Mouse (Mus musculus): ENCODE results near the gene Xpo5. TPM values are rescaled to one million over a fixed set of nuclear protein-coding genes. Genes with fewer than 3 reads are reported as not detected.

The Xpo5 gene
- polyA plus RNA-seq, 1 experiment = 24.0 TPM

DNA sequence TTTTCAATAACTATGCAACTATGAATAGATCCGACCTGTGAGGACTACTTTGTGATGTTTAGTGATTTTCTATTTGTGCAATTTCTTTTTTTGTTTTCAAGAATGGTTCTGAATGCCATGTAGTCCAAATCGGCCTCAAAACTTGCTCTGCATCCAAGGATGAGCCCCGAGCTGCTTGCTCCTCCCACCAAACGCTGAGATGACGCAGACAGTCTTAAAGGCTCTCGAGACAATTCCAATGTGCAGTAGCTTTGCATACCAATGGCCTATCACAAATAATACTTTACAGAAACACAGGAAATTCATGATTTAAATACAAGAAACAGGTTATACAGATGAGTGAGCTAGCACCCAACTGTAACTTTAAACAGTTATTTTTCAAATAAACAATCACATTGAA lies 1.4 kb upstream of the Xpo5 start:
- DNase-seq (ENCODE audit: low spot score) = no peak

GRCm38 (mm10) chr17:46203078-46203477 lies 496 bp downstream of the Xpo5 start:
- no peak for DNase-seq (ENCODE audit: low spot score)

- no peak for DNase-seq (ENCODE audit: low spot score)
Measured at GRCm38 (mm10) chr17:46206676-46207075, 4.1 kb downstream of the Xpo5 start.

- no peak for DNase-seq (ENCODE audit: low spot score)
Measured at GRCm38 (mm10) chr17:46210550-46210949, 8.0 kb downstream of the Xpo5 start.

DNA sequence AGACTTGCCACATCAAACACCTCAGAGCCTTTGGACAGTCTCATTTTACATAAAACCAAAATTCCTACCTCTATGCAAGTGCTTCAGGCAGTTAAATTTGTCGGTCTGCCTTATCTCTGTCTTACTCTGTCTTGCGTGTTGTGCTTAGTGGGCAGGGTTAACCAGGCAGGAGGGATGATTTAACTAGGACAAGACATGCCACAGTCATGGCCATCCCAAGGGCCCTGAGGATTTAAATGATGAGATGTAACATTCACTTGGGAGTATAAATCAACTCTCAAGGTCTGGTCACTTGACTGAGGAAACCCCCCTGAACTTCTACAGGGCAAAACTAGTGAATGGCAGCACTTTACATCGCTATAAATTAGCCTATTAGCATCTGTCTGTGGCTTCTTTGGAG lies 19.0 kb downstream of the Xpo5 start:
- DNase-seq (ENCODE audit: low spot score) = no peak

- DNase-seq (ENCODE audit: low spot score) = no peak
Measured at GRCm38 (mm10) chr17:46227576-46227975, 25.0 kb downstream of the Xpo5 start.

GRCm38 (mm10) chr17:46236067-46236466 lies 33.5 kb downstream of the Xpo5 start:
- DNase-seq (ENCODE audit: low spot score) = no peak

DNA sequence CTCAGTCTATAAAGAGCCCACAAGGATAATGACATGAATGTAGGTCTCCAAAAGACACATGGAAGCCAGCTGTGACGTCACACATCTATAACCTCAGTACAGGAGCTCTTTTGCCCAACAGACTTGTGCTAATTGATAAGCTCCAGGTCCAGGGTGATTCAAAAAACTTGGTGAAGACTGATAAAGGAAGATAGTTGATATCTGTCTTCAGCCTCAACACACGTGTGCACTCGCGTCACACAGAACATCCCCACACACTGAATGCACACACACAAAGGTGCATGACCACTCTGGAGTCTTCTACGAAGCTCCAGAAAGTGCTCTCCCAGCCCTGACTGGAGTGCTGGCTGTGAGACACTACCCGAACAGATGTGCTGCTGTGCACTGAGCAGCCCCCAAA lies 34.5 kb downstream of the Xpo5 start:
- no peak for DNase-seq (ENCODE audit: low spot score)

DNA sequence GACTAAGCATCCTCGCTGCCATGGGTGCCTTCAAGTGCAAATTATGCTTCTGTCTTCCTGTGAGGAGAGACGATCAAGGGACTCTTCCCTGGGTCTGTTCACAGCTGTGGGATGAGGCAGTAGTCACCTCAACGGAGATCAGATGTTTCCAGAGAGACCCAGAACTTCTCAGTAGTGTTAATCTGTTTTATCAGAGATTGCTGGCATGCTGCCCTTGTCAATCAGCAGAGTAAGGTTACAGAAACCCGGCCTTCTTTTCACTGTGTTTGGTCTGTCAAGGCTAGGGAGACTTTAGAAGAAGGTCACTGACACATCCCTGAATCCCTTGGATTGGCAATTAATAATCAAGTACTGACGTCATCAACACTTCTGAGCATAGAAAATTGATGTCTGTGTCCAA lies 34.9 kb downstream of the Xpo5 start:
- DNase-seq (ENCODE audit: low spot score) = no peak

- DNase-seq (ENCODE audit: low spot score) = no peak
Measured at GRCm38 (mm10) chr17:46239516-46240114, 37.0 kb downstream of the Xpo5 start.

DNA sequence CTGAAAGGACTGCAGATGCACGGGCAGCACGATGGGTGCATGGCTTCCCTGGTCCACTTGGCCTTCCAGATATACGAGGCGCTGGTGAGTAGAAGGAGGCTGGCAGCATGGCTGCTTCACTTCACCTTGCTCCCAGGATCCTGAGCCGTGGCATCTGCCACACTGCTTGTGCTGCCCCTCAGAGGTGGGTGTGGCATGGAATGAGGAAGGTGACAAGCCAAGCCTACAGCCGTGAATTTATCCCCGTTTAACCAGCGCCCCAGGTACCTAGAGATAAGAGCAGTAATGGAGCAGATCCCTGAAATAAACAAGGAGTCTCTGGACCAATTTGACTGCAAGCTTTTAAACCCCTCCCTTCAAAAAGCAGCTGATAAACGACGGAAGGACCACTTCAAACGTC lies 38.9 kb downstream of the Xpo5 start:
- no peak for DNase-seq (ENCODE audit: low spot score)

- no peak for DNase-seq (ENCODE audit: low spot score)
Measured at GRCm38 (mm10) chr17:46242274-46242673, 39.7 kb downstream of the Xpo5 start.

DNA sequence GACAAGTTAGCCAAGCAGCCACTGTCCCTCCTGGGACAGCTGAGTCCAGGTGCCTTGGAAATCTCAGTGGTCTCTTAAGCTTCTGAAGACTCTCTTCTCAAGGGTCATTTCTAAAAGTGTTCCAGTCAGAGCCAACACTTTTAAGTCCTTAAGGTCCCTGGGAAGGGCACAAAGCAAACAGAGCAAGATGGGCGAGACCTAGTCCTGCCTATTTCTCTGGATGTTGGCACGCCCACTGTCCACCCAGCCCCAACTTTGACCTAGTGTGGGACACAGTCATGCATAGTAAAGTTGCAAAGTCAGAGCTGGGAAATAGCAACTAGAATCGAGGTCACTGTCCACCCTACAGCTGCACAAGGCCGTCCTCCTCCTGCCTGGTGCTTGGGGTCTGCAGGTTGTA lies 40.4 kb downstream of the Xpo5 start:
- DNase-seq (ENCODE audit: low spot score) = no peak

GRCm38 (mm10) chr17:46243624-46244023 lies 41.0 kb downstream of the Xpo5 start:
- no peak for DNase-seq (ENCODE audit: low spot score)

GRCm38 (mm10) chr17:46244579-46244978 lies 42.0 kb downstream of the Xpo5 start:
- DNase-seq (ENCODE audit: low spot score) = no peak

- DNase-seq (ENCODE audit: low spot score) = peak; percentile 87
Measured at GRCm38 (mm10) chr17:46247512-46248188, 45.1 kb downstream of the Xpo5 start, which contains the start of the genes Polr1c and Yipf3. Gene Polr1c, minus strand, starts transcription at chr17:46248054. Gene Yipf3, plus strand, starts transcription at chr17:46248080.

DNA sequence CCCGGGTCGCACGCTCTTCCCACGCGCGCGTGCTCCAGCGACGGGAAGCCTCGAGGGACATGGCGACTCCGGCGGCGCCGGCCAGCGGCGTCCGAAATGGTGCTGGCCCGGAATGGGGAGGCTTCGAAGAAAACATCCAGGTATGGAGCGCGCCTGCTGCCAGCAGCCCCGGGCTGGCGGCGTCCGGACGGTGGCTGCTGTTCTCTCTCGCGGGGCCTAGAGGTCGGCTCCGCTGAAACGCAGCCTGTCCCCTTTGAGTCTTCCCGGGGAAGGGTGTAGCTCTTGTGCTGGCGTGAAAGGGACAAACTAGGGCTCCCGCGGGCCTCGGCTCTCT lies 45.6 kb downstream of the Xpo5 start:
- DNase-seq (ENCODE audit: low spot score) = no peak

GRCm38 (mm10) chr17:46251174-46251573 lies 48.6 kb downstream of the Xpo5 start:
- DNase-seq (ENCODE audit: low spot score) = no peak

- no peak for DNase-seq (ENCODE audit: low spot score)
Measured at GRCm38 (mm10) chr17:46252571-46253451, 50.2 kb downstream of the Xpo5 start.

DNA sequence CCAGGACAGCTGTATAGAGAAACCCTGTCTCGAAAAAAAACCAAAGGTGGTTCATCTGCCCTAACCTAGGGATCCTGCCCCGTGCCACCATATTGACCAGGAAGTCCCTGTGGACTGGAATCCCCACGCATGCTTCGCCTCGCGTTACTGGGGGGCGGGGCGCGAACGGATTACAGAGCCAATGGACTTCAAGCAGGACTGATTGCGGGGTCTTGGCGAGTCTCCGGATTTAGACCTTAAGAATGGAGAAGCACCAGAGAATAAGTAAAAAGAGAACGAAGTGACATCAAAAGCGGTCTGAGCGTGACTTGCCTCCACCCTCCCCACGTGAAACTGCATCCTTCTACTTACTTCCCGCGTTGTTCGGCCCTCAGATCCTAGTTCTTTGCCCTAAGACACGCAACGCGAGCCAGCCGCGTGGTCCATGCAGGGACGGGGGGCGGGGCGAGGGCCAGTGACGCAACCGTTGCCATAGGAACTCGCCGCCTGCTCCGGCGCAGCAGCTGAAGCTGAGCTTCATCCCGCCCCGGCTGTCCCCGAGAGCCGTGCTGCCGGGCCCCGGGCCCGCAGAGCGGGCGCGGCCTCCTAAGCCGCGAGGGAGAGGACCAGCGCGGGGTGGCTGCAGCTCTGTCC lies 51.0 kb downstream of the Xpo5 start, which contains the start of gene Lrrc73:
Gene Lrrc73 (plus strand): TSS at position 80 of the 633 bp plus-strand sequence.
- DNase-seq (ENCODE audit: low spot score) = peak; percentile 74

DNA sequence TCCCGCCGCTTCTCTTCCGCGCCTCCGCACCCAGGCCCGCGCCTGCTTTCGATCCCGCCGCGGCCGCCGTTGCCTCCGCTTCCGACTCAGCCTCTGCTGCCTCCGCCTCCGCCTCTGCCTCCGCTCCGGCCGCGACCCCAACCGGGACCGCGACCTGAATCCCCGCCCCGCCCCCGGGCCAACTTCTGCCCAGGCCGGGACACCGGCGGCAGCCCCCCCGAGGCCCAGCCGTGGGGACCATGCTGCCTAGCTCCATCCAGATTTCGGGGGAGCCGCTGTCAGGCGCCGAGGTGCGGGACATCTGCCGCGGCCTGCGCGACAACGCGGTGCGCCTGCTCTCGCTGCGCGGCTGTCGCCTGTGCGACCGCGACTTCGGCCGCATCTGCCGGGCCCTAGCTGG lies 51.5 kb downstream of the Xpo5 start:
- DNase-seq (ENCODE audit: low spot score) = no peak

DNA sequence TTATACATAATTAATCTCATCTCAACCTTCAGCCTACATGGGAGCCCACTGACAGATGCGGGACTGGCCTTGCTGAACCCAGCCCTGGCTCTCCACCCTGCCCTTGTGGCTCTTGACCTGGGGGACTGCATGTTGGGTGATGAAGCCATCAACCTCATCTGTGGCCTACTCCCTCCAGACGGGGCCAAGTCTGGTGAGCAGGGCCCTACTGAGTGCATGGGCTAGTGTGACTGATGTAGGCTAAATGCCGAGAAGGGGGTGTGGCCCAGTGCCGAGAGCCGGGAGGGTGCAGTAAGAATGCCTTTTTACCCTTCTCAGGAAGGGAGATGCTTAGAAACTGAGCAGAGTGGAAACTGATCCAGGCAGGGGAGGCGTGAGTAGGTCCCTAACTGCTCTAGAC lies 52.6 kb downstream of the Xpo5 start:
- DNase-seq (ENCODE audit: low spot score) = no peak

Data from urinary bladder, adult 2 months (tissue).